Mouse (Mus musculus) myocyte (in vitro differentiated cells): ENCODE results near the gene Cyth3.

ENCODE experiments used
- CEBPB ChIP-seq: IDR thresholded peaks from 2 replicates; pipeline ENCODE4 v1.6.1; 2011; ENCODE audit warnings: mild to moderate bottlenecking, moderate library complexity; ENCODE audit not compliant: poor library complexity, insufficient read depth, severe bottlenecking
- E2F4 ChIP-seq: IDR thresholded peaks from one replicate; pipeline ENCODE4 v1.6.1; 2011; ENCODE audit warnings: mild to moderate bottlenecking, control low read depth, moderate library complexity; ENCODE audit not compliant: insufficient read depth
- MAX ChIP-seq: IDR thresholded peaks from one replicate; pipeline ENCODE4 v1.6.1; 2011; ENCODE audit warnings: low read depth, mild to moderate bottlenecking, control low read depth
- MYOD1 ChIP-seq, 3 experiments: IDR thresholded peaks; one replicate each; pipeline ENCODE4 v1.6.1; 2011; ENCODE audit warnings: control low read depth in 2 of 3, low read depth in 2 of 3, mild to moderate bottlenecking in 2 of 3, moderate library complexity in 1 of 3; ENCODE audit not compliant: insufficient read length in 2 of 3, control insufficient read depth in 1 of 3
- MYOG ChIP-seq, 3 experiments: IDR thresholded peaks; one replicate each; pipeline ENCODE4 v1.6.1; 2011; ENCODE audit warnings: control low read depth in 2 of 3, low read depth in 2 of 3, mild to moderate bottlenecking in 2 of 3; ENCODE audit not compliant: insufficient read length in 2 of 3, control insufficient read depth in 1 of 3, insufficient read depth in 1 of 3
- POLR2A ChIP-seq: IDR thresholded peaks from one replicate; pipeline ENCODE4 v1.6.1; 2011; ENCODE audit warnings: low read depth, mild to moderate bottlenecking, control low read depth, moderate library complexity; ENCODE audit not compliant: insufficient read length
- POLR2AphosphoS2 ChIP-seq: IDR thresholded peaks from one replicate; pipeline ENCODE4 v1.6.1; 2011; ENCODE audit warnings: low read depth, control low read depth; ENCODE audit not compliant: insufficient read length
- REST ChIP-seq: IDR thresholded peaks from one replicate; pipeline ENCODE4 v1.6.1; 2011; ENCODE audit warnings: mild to moderate bottlenecking, control low read depth, moderate library complexity; ENCODE audit not compliant: insufficient read depth, insufficient read length
- SRF ChIP-seq: IDR thresholded peaks from one replicate; pipeline ENCODE4 v1.6.1; 2011; ENCODE audit warnings: low read depth; ENCODE audit not compliant: control insufficient read depth, insufficient read length
- TCF12 ChIP-seq: IDR thresholded peaks from one replicate; pipeline ENCODE4 v1.6.1; 2011; ENCODE audit warnings: mild to moderate bottlenecking, control low read depth; ENCODE audit not compliant: poor library complexity, insufficient read depth, severe bottlenecking
- TCF3 ChIP-seq: IDR thresholded peaks from one replicate; pipeline ENCODE4 v1.6.1; 2011; ENCODE audit warnings: low read depth, control low read depth; ENCODE audit not compliant: insufficient read length
- USF1 ChIP-seq: IDR thresholded peaks from one replicate; pipeline ENCODE4 v1.6.1; 2011; ENCODE audit warnings: low read depth, mild to moderate bottlenecking, control low read depth, moderate library complexity

- no peak for TF ChIP-seq POLR2A
- TF ChIP-seq USF1, result no peak
- no peak for TF ChIP-seq SRF
- TF ChIP-seq MAX, result no peak
- TF ChIP-seq POLR2AphosphoS2, result no peak
- TF ChIP-seq MYOG (IDR thresholded peaks at IDR 0.05; ENCODE audit: control insufficient read depth in 1 of 3, insufficient read depth in 1 of 3, insufficient read length in 2 of 3, low read depth in 2 of 3), result no peak
- no peak for TF ChIP-seq MYOD1 (IDR thresholded peaks at IDR 0.05; ENCODE audit: control insufficient read depth in 1 of 3, insufficient read length in 2 of 3, low read depth in 2 of 3)
- TF ChIP-seq CEBPB, result no peak
- no peak for TF ChIP-seq REST
- TF ChIP-seq TCF3, result no peak
- TF ChIP-seq E2F4, result no peak
- TF ChIP-seq TCF12, result no peak
Observed at GRCm38 (mm10) chr5:143669393-143669792, 47.1 kb downstream of the Cyth3 start.
